Mouse (Mus musculus) cerebellum, adult 2 months (tissue): ENCODE measurements around the gene Lrrtm1.

Source experiments
- CTCF ChIP-seq: fragments of 200-500 bp; IDR thresholded peaks from 2 replicates; pipeline ENCODE4 v1.5.1; 2011; ENCODE audit warnings: low read depth, mild to moderate bottlenecking, control low read depth, low read length, moderate library complexity, borderline replicate concordance; ENCODE audit not compliant: insufficient read depth
- POLR2A ChIP-seq: fragments of 200-500 bp; IDR thresholded peaks from 2 replicates; pipeline ENCODE4 v1.6.1; 2011; ENCODE audit warnings: low read length, control low read depth, borderline replicate concordance; ENCODE audit not compliant: insufficient read depth

DNA sequence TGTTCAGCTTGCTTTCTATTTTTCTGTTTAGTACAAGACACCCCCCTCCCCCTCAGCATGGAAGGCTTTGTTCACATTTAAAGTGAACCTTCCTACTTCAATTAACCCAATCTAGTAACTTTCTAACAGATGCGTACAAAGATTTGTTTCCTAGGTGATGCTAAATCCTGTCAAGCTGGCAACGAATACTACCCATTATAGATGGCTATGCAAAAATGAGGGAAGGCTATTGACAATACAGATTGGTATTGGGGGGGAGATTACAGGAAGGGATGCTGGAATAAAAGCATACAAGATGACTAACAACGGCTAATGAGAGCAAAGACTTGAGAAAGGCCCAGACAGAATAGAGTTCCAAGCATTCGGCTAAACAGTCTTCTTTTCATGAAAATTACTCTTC is 21.7 kb upstream of the Lrrtm1 start:
- TF ChIP-seq POLR2A (no peak), CTCF (no peak)
